Mouse (Mus musculus): ENCODE data around the gene 2700097O09Rik. TPM values are rescaled to one million over a fixed set of nuclear protein-coding genes. Genes with fewer than 3 reads are reported as not detected.
"Not testable (repeated sequence)": the region's sequence is repeated elsewhere in the genome, so short reads cannot be mapped to it uniquely, and the experiment has no call there.

The 2700097O09Rik gene
- 11.5 and 15.7 TPM in 2 replicates for total RNA-seq (2021)
- long read RNA-seq, transcript 2700097O09Rik-201 (8 exons, 1,105 nt) = major isoform, 5 of 19 reads
- long read RNA-seq, partial matches to known transcripts = 6 of 19 reads
- long read RNA-seq, other reads (novel, unspliced or antisense) = 7 of 19 reads

DNA sequence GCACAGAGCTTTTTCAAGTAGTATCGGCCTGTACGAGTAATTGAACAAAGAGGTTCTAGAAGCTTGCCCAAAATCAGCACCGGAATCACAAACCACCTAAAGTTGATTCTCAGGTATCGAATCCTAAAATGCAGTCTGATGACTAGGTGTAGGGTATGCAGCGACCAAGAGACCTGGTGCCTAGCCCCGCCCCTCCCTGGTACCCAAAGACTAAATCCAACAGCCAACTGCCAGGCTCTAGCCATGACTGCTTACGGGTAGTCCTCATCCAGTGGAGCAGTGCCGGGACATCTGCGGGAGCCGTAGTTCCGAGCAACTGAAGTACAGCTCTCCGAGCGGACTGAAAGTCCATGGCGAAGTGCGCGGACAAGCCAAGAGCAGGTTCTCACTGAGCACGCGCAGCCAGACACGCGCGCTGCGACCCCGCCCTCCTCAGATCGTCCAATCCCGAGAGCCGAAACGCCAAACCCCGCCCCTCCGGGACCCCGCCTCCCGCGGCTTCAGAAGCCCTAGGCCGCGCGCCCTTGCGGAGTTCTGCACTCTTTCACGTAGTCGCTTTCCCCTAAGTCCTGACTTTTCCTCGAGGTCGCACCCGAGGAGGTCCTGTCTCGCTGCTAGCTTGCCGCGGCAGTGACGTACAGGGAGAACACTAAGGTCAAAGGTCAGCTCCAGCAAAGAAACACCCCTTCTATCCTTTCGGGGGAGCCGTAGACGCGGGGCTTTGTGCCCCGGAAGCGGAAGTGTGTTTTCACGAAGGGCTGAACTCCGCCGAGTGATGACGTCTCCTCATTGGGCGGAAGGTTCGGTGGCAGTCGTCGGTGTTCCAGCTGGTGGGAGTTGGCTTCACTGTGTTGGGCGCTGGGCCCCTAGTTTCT is at the start of gene 2700097O09Rik, which contains the start of gene Srp54a:
2700097O09Rik (minus strand) TSS at position 385 of the 875 bp plus-strand sequence.
Srp54a (plus strand) TSS at position 537 of the 875 bp plus-strand sequence.
- DNase-seq = peak; percentile 92

DNA sequence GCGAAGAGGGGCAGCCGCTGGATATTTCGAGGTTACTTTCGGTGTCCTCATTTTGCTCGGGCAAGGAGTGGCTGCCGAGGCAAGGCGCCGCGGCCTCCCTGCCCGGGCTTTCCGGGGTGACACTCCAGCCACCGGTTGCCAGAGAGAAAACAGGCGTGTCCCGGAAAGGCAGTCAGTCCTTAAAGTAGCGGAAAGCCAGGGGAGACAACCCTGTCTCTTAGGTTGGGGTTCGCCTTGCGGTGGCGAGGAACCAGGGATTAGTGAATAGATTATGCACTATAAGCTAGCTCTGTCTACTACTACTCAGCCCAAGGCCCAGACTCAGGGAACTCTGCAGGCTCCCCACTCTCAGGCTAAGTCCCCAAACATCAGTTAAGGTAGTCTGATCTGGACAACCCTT is 44.8 kb upstream of the 2700097O09Rik start:
- DNase-seq = not testable (repeated sequence)

DNA sequence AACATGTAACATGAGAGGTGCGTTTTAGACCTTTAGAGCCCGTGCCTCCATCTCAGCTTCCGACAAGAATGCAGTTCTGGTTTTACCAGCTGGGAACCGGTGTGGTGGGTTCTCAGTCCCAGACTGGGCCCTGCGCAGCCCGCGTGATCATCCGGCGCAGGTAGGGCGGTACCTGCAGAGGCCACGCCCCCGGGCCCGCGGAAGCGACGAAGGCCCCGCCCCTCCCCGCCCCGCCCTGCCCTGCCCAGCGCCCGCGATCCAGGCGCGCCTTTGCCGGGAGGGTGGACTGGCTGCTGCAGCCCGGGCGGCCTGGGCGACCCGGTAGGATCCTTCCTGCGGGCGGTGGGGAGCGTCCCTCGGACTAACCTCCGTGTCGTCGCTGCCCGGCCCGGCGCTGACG is 44.3 kb upstream of the 2700097O09Rik start, which contains the start of gene Fam177a:
Fam177a (plus strand) TSS at position 228 of the 400 bp plus-strand sequence.
- not testable (repeated sequence) for DNase-seq

DNA sequence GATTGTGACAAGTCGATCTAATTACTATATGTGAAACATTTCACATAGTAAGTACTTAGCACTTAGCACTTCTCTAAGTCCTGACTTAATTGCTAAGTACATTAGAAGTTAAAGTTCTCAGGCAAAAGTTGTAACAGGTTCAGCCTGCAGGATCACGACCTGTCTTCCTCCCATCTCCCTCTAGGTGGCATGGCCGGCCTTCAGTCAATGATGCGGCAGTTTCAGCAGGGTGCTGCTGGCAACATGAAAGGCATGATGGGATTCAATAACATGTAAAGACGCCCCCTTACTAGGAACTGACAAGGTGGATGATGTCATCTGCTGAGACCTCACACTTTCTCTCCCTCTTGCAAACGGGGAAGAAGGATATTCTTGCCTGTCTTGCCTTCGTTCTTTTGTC is 32.7 kb upstream of the 2700097O09Rik start:
- not testable (repeated sequence) for DNase-seq

DNA sequence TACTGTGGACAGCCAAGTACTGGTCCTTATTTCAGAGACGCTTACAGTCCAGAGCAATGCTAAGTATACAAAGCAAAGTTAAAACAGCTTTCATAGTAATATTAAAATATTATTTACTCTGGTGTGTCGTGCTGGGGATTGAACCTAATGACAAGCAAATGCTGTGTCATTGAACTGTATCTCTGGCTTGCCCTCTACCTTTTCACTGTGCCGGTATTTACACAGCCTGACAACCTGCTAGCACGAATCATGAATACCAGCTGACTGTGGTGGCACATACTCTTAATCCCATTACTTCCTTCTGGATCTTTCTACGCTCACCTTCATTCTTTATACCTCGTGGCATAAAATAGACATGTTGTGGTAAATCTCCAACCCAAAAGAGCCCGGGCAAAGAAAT is 12.2 kb upstream of the 2700097O09Rik start:
- not testable (repeated sequence) for DNase-seq

DNA sequence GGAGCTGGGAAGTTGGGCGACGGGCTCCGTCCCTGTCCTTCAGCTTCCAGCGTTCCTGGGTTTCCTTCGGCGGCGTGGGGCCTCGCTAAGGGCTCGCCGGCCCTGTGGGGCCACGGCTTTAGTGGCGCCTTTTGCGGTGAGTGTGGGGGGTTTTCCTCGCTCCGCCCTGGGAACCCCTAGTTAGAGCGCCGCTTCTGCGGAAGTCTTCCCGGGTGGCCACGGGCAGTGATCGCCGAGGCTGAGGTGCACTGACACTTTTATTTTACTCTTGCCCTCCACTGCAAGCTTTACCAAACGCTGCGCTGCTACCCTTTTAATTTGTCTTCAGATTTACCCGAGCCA is 662 bp upstream of the 2700097O09Rik start:
- not testable (repeated sequence) for DNase-seq

DNA sequence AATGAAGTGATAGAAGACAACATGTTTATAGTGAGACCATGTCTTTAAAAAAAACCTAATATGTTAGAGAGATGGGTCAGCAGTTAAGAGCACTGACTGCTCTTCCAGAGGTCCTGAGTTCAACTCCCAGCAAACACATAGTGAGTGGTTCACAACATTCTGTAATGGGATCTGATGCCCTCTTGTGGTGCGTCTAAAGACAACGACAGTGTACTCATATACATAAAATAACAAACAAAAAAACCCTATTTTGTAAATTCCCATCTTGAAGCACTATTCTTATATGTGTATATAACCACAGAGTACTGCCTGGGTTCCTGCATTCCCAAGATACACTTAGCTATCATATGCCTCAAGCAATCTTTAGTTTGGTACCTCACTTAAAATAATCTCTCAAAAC is 1.2 kb downstream of the 2700097O09Rik start:
- DNase-seq = not testable (repeated sequence)

DNA sequence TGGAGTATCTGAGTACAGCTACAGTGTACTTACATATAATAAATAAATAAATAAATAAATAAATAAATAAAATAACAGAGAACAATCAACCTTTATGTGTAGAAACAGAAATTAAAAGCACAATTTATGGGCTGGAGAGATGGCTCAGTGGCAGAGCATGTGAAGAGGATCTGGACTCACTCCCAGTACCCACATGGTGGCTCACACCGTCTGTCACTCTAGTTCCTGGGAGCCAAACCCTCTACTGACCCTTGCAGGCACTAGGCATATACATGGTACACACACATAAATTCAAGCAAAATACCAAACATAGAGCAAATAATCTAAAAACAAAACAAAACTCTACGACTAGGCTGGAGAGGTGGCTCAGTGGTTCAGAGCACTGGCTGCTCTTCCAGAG is 4.6 kb downstream of the 2700097O09Rik start:
- DNase-seq = no peak

DNA sequence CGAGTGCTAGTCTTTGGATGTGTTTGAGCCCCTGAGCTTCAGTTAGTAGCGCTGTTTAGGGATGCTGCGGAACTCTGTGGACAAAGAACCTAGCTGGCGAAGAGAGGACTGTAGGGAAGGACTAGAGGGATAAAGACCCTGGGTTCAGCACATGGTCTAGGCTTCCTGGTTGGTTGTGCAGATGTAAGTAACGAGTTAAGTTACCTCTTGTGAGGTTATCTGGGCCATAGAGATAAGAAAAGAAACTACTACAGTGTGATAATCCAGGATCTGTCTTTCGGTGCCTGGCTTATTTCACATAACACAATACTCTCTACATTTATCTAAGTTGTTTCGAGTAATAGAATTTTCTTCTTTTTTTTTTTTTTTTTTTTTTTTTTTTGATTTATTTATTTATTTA is 6.2 kb downstream of the 2700097O09Rik start:
- no peak for DNase-seq

DNA sequence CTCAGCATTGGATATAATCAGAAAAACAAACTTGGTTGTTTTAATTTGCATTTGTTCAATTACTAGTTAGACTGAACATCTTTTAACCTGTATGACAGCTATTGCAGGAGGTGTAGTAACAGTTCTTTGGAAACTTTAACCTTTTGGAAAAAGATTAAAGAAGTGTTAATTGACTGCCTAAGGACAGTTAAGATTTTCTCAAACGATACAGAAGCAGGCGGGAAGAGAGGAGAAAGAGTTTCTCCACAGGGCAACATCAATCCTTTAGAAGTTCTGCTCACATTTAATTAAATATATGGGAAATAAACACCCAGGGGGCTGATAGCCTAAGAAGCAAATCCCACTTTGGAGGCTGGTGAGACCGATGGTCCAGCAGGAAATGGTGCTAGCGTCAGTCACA is 7.4 kb downstream of the 2700097O09Rik start:
- no peak for DNase-seq

DNA sequence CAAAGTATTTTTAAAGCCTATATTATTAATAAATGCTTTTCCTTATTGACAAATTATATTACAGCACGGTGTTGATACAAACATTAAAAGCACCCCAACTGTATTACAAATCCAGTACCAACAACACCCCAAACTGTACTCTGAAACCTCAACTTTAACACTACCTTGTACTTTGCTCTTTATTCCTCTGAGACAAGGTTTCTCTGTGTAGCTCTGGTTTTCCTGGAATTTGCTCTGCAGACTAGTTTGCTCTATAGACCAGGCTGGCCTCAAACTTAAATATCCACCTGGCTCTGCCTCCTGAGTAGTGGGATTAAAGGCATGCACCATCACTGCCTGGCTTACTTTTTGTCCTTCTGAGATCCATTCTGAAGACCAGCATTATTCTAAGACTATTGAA is 17.8 kb downstream of the 2700097O09Rik start:
- no peak for DNase-seq

DNA sequence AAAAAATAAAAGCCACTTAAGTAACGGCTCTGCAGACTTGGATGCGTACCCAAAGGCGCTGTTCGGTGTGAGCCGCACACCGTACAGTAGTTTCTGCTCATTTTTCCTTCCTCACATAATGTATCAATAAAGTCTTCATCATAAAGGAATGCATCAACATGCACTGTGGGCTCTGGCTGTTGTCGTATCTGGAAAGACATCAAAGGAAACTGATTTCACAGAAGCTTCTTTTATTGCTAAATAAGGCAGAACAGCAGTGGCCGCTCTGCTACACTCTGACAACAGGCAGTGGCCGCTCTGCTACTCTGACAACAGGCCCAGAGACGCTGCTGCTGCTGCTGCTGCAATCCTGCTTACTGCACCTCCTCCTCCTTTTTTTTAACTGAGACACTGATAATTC is 18.9 kb downstream of the 2700097O09Rik start:
- DNase-seq = no peak

DNA sequence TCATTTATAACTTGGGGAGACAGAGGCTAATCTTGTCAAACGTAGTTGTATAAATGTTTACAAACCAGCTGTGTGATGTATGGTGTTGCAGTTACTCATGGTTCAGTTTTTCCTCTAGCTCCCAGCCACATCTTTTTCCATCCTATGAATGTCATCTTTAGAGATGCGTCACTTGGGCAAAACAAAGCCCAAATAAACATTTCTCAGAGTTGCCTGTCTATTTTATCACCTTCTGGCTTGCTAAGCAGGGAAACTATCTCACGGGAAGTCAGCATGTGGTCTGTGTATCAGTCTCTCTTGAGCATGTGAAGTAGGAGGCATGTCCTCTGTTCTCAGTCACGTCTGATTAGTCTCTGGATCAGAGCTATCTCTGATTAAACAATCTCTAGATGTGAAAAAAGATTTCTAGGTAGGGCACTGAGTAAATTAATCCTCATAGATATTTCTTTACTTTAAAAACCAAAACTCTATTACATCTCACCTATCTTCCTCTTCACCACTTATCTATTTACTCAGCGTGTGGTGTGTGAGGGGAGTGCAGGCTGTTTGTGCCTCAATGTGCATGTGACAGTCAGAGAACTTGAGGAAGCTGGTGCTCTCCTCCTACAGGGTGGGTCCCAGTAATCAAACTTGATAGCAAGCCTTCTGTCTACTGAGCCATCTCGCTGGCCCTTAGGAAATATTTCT is 19.6 kb downstream of the 2700097O09Rik start:
- DNase-seq = no peak

DNA sequence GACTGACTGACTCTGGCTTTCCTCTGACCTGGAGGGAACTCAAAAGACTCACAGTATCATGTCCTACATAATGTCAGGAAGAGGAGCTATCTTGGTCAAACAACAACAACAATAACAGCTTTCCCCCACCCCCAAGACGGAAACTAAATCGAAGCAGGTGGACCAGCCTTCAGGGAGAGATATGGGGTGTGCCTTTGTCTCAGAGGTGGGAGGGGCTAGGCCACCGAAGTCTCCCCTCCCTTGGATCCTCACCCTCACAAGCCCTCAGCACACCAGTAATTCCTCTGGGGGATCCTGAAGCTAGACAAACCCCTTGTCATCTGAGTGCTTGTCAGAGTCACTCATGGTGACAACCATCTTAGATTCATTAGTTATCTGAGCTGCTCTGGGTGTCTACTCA is 20.1 kb downstream of the 2700097O09Rik start:
- DNase-seq = no peak

DNA sequence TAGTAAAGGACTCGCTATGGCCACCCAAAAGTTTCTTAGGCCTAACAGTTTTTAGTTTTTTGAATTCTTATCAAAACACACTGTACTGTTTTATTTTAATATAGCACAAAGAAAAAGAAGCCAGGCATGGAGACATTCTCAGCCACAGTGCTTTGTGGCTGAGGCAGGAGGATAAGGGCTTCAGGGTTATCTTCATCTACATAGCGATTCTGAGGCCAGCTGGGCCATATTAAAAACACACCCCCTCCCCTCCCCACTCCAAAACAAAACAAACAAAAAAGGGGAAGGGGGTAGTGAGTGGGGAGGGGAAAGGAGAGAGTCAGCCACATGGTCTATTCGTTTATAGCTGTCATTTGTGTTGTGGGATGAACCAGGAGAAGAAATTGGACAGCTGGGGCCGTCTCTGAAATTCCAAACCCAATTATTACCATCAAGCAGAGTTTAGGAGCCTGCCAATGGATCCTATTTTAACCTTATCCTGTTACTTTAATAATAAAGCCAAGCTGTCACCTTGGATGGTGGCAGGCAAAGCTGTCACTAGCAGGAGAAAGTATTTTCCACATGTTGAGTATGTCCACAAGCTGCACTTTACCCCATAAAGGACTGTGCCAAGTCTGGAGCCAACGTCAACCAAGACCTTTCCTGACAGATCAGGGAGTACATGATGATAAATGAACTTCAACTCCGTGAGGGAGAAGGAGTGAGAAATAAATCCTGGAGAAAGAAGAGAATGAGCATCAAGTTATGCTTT is 20.9 kb downstream of the 2700097O09Rik start:
- peak; percentile 8 for DNase-seq

DNA sequence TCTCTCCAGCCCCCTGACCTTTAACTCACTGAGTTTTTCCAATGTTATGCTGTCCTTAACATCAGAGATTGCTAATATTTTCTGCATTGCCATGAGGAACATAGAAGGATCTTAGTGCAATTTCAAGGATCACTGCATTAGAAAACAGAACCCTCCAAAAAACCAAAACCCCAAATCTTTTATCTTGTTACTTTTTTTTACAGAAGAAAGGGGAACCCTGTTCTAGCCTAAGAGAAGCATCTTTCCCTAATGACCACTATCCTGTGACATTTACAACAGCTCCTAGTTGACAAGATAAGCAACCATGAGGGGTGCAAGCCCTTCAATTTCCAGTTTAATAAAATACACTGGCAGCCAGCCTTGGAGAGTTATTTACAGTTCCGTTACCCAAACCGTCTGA is 23.2 kb downstream of the 2700097O09Rik start:
- DNase-seq = no peak

DNA sequence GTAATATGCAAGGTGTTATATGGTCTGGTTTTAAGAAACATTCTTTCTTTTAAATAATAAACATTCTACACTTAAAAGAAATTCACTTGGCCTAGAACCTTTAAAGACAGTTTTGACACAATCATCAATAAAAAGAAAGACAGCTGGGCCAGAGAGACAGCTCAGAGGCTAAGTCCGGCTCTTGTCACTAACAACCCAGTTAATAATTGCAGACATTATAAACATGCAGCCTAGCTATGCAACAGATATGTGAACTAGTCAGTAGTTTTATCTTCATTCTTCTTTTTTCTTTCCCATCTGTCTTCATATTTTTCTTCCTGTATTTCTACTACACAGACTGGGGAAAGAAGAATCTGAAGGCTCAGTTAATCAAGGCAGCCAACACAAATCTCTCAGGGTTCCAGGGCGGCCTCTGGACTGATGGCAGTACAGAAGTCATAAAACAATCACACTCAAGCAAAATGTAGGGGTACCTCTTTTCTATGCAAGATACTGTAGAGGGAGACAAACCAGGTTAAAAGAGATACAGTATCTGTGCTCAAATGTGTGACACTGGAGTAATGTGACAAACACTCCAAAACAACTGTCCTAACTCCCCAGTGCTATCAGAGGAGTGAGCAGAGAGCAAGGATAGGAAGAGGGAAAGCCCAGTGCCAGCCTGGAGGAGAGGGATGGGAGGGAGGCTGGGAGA is 25.2 kb downstream of the 2700097O09Rik start:
- no peak for DNase-seq

DNA sequence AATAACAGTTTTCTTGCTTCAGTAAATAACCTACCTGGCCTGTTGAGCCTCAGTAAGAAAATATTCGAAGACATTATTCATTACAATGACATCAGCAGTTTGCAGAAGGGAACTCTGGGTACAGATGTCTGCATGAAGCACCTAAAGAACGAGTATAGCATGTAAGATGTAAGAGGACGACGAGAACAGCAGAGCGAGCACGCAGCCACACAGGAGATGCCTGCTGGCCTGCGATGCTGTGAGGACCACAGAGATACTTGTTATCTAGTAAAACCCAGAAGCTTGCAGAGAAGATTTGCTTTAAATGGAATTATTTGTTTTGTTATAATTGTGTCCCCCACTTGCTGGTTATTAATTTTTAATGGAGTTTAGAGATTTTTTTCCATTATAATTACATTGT is 26.6 kb downstream of the 2700097O09Rik start:
- no peak for DNase-seq

DNA sequence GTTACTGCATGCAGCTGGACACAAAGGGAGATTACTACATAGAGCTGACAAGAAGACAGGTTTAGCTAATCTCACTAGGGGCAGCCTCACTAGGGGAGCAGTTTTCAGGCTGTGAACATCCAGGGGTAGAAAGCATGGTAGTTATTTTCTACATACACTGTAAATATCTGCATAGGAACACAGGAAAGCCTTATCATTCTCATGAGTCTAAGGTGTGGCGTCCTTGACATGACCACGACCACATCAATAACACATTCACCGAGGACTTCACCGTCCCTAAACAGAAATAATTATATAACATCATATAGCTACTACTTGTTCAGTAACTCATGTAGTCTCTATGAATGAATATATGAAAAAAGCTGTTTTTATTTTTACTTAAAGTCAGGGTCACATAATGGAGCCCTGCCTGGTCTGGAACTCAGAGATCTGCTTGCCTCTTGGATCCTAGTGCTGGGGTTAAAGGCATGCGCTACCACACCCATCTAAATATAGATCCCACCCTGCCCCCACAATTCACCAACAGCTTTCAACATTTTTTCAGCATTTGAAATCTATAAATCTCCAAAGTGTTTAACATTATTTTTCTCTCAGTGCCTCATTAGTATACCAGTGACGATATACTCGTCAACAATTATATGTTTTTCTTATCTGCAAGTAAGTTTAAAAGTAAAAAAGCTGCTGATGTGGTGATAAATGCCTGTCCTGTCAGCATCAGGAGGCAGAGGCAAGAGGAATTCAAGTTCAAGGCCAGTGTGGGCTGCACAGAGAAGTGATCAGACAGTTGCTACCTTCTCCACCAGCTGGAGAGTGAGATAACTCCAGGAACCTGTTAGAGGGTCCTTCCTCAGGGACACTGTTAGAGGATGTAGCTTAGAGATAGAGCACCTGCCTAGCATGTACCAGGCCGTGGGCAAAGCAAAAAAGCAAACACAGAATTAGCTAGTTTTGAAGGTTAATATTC is 28.4 kb downstream of the 2700097O09Rik start:
- DNase-seq = no peak

DNA sequence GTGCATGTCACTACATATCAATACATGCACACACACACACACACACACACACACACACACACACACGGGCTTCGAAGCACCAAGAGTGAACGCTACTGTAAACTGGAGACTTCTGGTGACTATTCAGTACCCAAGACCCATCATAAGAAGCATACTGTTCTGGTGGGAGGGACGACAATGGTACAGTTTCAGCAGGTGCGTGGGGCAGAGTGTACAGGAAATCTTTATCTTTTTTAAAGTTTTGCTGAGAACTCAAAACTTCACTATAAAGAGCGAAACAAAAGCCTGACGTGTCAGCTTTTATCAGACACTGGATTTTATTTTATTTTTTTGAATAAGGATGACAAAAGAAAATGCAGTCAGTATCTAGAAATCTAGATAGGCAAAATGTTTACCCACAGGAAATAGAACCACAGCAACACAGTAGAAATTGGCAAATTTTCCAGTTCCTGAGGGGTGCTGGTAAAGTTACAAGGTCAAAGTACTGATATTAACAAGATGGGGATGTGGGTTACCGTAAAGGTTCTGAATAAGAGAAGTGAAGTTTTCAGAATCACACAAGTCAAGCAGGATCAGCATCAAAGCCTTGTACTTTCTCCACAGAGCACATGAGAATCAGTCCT is 30.1 kb downstream of the 2700097O09Rik start:
- no peak for DNase-seq
